Mouse (Mus musculus): ENCODE measurements around the gene Olfr116. TPM values are rescaled to one million over a fixed set of nuclear protein-coding genes. Genes with fewer than 3 reads are reported as not detected.

Gene Olfr116
- polyA plus RNA-seq (2015; fragmentation: Nextera tagmentation; extraction: Ambion mirVana), result not detected in 2 replicates

DNA sequence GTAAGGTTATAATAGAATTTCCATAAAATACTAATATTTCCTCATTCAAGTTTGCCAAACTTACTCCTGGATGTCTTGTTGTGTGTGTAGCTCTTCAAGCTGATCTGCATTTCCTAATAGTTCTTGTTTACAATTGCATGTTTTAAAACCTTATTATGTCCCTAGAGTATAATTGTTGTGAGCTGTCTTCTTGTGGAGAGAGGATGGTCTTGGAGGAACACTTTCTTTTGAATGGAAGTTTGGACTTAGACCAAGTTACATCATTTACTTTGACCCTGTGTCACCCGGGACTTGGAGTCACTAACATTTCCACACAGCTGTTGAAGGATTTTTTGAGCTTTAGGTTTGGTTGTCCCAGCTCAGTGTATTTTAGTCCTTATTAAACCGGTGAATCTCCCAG, at the start of gene Olfr116, which contains the start of gene Olfr115:
Gene Olfr116 (minus strand): TSS at position 191 of the 400 bp plus-strand sequence.
Gene Olfr115 (minus strand): TSS at position 101 of the 400 bp plus-strand sequence.
- Histone ChIP-seq H3K36me3 (ENCODE audit: control insufficient read depth, insufficient read depth) (no peaks in the 10 kb centered on the region), H3K9ac (replicated peaks; ENCODE audit: low read depth, low read length) (no peak within 1 kb of the TSS), H3K4me3 (replicated peaks; ENCODE audit: low read length) (no peak within 1 kb of the TSS), H3K4me1 (replicated peaks; ENCODE audit: control insufficient read depth, insufficient read depth, low read length) (no peaks in the 10 kb centered on the region), H3K9me3 (ENCODE audit: control insufficient read depth, low read length) (no peaks in the 10 kb centered on the region), H3K27me3 (replicated peaks; ENCODE audit: control insufficient read depth, insufficient read depth, low read length) (no peaks in the 10 kb centered on the region), H3K4me2 (ENCODE audit: low read length) (no peak within 1 kb of the TSS), H3K27ac (ENCODE audit: low read length) (no peak within 1 kb of the TSS)
- WGBS, result 83% methylated on average over 2 of the region's 2 CpGs
- ATAC-seq, result no peak

DNA sequence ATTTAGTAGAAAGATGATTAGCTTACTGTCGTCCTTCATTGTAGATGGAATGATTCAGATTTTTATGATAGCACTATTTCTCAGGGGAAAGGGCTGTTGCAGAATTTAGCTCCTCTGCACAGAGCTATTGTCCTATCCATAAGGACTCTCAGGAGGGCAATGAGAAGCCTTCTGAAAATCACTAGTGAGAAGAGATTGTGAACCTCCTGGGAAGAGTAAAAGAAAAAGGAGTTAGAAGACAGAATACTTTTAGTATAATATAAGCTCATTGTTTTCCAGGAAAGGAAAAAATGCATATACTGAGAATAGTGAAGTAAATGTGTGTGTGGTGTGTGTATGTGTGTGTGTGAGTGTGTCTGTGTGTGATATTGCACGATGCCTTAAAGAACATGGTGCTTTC, 39.7 kb upstream of the Olfr116 start, which contains the start of gene Olfr118:
Gene Olfr118 (plus strand): TSS at position 301 of the 400 bp plus-strand sequence.
- Histone ChIP-seq H3K4me3 (replicated peaks; ENCODE audit: low read length) (no peak within 1 kb of the TSS), H3K36me3 (ENCODE audit: control insufficient read depth, insufficient read depth) (no peaks in the 10 kb centered on the region), H3K27ac (ENCODE audit: low read length) (no peak within 1 kb of the TSS), H3K4me1 (replicated peaks; ENCODE audit: control insufficient read depth, insufficient read depth, low read length) (no peaks in the 10 kb centered on the region), H3K27me3 (replicated peaks; ENCODE audit: control insufficient read depth, insufficient read depth, low read length) (no peaks in the 10 kb centered on the region), H3K9me3 (ENCODE audit: control insufficient read depth, low read length) (no peaks in the 10 kb centered on the region), H3K9ac (replicated peaks; ENCODE audit: low read depth, low read length) (no peak within 1 kb of the TSS), H3K4me2 (ENCODE audit: low read length) (no peak within 1 kb of the TSS)
- 71% methylated on average over 2 of the region's 2 CpGs for WGBS
- ATAC-seq, result no peak

DNA sequence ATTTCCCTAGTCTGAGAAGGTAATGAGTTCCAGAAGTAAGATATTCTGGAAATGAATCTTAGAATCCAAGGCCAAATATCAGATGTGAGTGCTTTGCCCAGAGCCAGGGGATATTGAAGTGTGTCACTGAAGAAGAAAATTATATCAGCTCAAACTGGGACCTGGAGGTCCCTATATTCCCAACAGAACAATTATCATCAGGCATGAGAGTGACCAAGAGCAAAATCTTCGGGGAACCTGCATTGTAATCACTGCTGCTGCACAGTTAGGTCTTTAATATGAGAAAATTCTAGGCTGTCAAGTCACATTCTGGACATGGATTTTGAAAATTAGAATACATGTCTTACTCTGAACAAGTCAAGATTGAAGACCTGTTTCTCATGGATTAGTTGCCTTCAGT, 36.7 kb upstream of the Olfr116 start, which contains the start of gene Olfr117:
Gene Olfr117 (minus strand): TSS at position 101 of the 400 bp plus-strand sequence.
- H3K4me3 ChIP-seq (replicated peaks; ENCODE audit: low read length), result no peak within 1 kb of the TSS
- no peaks in the 10 kb centered on the region for H3K27me3 ChIP-seq (replicated peaks; ENCODE audit: control insufficient read depth, insufficient read depth, low read length)
- ATAC-seq, result no peak
- H3K4me2 ChIP-seq (ENCODE audit: low read length), result no peak within 1 kb of the TSS
- no peaks in the 10 kb centered on the region for H3K4me1 ChIP-seq (replicated peaks; ENCODE audit: control insufficient read depth, insufficient read depth, low read length)
- 52% methylated on average over 1 of the region's 1 CpGs for WGBS
- no peaks in the 10 kb centered on the region for H3K36me3 ChIP-seq (ENCODE audit: control insufficient read depth, insufficient read depth)
- no peak within 1 kb of the TSS for H3K9ac ChIP-seq (replicated peaks; ENCODE audit: low read depth, low read length)
- no peaks in the 10 kb centered on the region for H3K9me3 ChIP-seq (ENCODE audit: control insufficient read depth, low read length)
- no peak within 1 kb of the TSS for H3K27ac ChIP-seq (ENCODE audit: low read length)

DNA sequence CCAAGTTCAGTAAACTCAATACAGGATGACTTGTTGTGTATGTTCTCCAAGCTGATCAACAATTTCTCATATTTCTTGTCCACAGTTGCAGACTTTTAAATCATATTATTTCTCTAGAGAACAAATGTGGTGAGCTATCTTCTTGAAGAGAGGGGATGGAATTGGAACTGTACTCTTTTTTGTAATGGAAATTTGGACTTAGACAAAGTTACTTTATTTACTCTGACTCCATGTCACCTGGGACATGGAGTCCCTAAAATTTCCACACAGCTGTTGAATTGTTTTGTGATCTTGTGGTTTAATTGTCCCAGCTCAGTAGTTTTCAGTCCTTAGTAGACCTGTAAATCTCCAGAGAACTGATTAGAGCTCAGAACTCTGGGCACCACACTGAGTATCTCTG, 34.4 kb downstream of the Olfr116 start, which contains the start of gene Olfr114:
Gene Olfr114 (minus strand): TSS at position 101 of the 400 bp plus-strand sequence.
- no peaks in the 10 kb centered on the region for H3K4me1 ChIP-seq (replicated peaks; ENCODE audit: control insufficient read depth, insufficient read depth, low read length)
- no peak within 1 kb of the TSS for H3K9ac ChIP-seq (replicated peaks; ENCODE audit: low read depth, low read length)
- H3K27me3 ChIP-seq (replicated peaks; ENCODE audit: control insufficient read depth, insufficient read depth, low read length), result no peaks in the 10 kb centered on the region
- no peak within 1 kb of the TSS for H3K27ac ChIP-seq (ENCODE audit: low read length)
- H3K4me3 ChIP-seq (replicated peaks; ENCODE audit: low read length), result no peak within 1 kb of the TSS
- no peak within 1 kb of the TSS for H3K4me2 ChIP-seq (ENCODE audit: low read length)
- no peaks in the 10 kb centered on the region for H3K9me3 ChIP-seq (ENCODE audit: control insufficient read depth, low read length)
- no peaks in the 10 kb centered on the region for H3K36me3 ChIP-seq (ENCODE audit: control insufficient read depth, insufficient read depth)
- no peak for ATAC-seq

DNA sequence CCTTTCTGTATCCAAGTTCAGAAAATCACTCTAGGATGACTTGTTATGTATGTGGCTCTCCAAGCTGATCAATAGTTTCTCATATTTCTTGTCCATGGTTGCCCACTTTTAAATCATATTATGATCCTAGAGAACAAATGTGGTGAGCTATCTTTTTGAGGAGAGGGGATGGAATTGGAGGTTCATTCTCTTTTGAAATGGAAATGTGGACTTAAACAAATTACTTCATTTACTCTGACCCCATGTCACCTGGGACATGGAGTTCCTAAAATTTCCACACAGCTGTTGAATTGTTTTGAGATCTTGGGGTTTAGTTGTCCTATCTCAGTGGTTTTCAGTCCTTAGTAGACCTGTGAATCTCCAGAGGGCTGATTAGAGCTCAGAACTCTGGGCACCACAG, 49.4 kb downstream of the Olfr116 start, which contains the start of gene Olfr113:
Gene Olfr113 (minus strand): TSS at position 101 of the 400 bp plus-strand sequence.
- no peaks in the 10 kb centered on the region for H3K4me1 ChIP-seq (replicated peaks; ENCODE audit: control insufficient read depth, insufficient read depth, low read length)
- no peaks in the 10 kb centered on the region for H3K36me3 ChIP-seq (ENCODE audit: control insufficient read depth, insufficient read depth)
- H3K9ac ChIP-seq (replicated peaks; ENCODE audit: low read depth, low read length), result no peak within 1 kb of the TSS
- no peak for ATAC-seq
- H3K27me3 ChIP-seq (replicated peaks; ENCODE audit: control insufficient read depth, insufficient read depth, low read length), result no peaks in the 10 kb centered on the region
- no peak within 1 kb of the TSS for H3K4me2 ChIP-seq (ENCODE audit: low read length)
- no peak within 1 kb of the TSS for H3K4me3 ChIP-seq (replicated peaks; ENCODE audit: low read length)
- H3K9me3 ChIP-seq (ENCODE audit: control insufficient read depth, low read length), result no peaks in the 10 kb centered on the region
- H3K27ac ChIP-seq (ENCODE audit: low read length), result no peak within 1 kb of the TSS

Other genes with a start within 250 kb of the Olfr116 start
- not detected in 2 replicates for gene Olfr105-ps, start 248.2 kb downstream of the Olfr116 start, polyA plus RNA-seq (2015; fragmentation: Nextera tagmentation; extraction: Ambion mirVana)
- not detected in 2 replicates for gene Olfr106-ps, start 236.8 kb downstream of the Olfr116 start, polyA plus RNA-seq (2015; fragmentation: Nextera tagmentation; extraction: Ambion mirVana)
- not detected in 2 replicates for gene Olfr107, start 228.0 kb downstream of the Olfr116 start, polyA plus RNA-seq (2015; fragmentation: Nextera tagmentation; extraction: Ambion mirVana)
- not detected in 2 replicates for gene Olfr108, start 181.7 kb downstream of the Olfr116 start, polyA plus RNA-seq (2015; fragmentation: Nextera tagmentation; extraction: Ambion mirVana)
- gene Olfr109, start 168.3 kb downstream of the Olfr116 start, polyA plus RNA-seq (2015; fragmentation: Nextera tagmentation; extraction: Ambion mirVana), result not detected in 2 replicates
- gene H2-M2, start 143.6 kb downstream of the Olfr116 start, polyA plus RNA-seq (2015; fragmentation: Nextera tagmentation; extraction: Ambion mirVana), result not detected in 2 replicates
- gene Olfr110, start 134.7 kb downstream of the Olfr116 start, polyA plus RNA-seq (2015; fragmentation: Nextera tagmentation; extraction: Ambion mirVana), result not detected in 2 replicates
- gene Olfr111, start 119.2 kb downstream of the Olfr116 start, polyA plus RNA-seq (2015; fragmentation: Nextera tagmentation; extraction: Ambion mirVana), result not detected in 2 replicates
- not detected in 2 replicates for gene Olfr112, start 57.7 kb downstream of the Olfr116 start, polyA plus RNA-seq (2015; fragmentation: Nextera tagmentation; extraction: Ambion mirVana)
- gene Olfr113, start 49.5 kb downstream of the Olfr116 start, polyA plus RNA-seq (2015; fragmentation: Nextera tagmentation; extraction: Ambion mirVana), result not detected in 2 replicates
- not detected in 2 replicates for gene Olfr114, start 34.5 kb downstream of the Olfr116 start, polyA plus RNA-seq (2015; fragmentation: Nextera tagmentation; extraction: Ambion mirVana)
- gene Olfr115, start 90 bp downstream of the Olfr116 start, polyA plus RNA-seq (2015; fragmentation: Nextera tagmentation; extraction: Ambion mirVana), result not detected in 2 replicates
- gene Olfr117, start 36.6 kb upstream of the Olfr116 start, polyA plus RNA-seq (2015; fragmentation: Nextera tagmentation; extraction: Ambion mirVana), result not detected in 2 replicates
- gene Olfr118, start 39.8 kb upstream of the Olfr116 start, polyA plus RNA-seq (2015; fragmentation: Nextera tagmentation; extraction: Ambion mirVana), result not detected in 2 replicates
- not detected in 2 replicates for gene Olfr119, start 69.4 kb upstream of the Olfr116 start, polyA plus RNA-seq (2015; fragmentation: Nextera tagmentation; extraction: Ambion mirVana)
- not detected in 2 replicates for gene Olfr120, start 94.6 kb upstream of the Olfr116 start, polyA plus RNA-seq (2015; fragmentation: Nextera tagmentation; extraction: Ambion mirVana)
- not detected in 2 replicates for gene Olfr121, start 121.7 kb upstream of the Olfr116 start, polyA plus RNA-seq (2015; fragmentation: Nextera tagmentation; extraction: Ambion mirVana)
- not detected in 2 replicates for gene Olfr122, start 141.4 kb upstream of the Olfr116 start, polyA plus RNA-seq (2015; fragmentation: Nextera tagmentation; extraction: Ambion mirVana)
- gene Olfr123, start 166.3 kb upstream of the Olfr116 start, polyA plus RNA-seq (2015; fragmentation: Nextera tagmentation; extraction: Ambion mirVana), result not detected in 2 replicates
- gene Olfr124, start 172.7 kb upstream of the Olfr116 start, polyA plus RNA-seq (2015; fragmentation: Nextera tagmentation; extraction: Ambion mirVana), result not detected in 2 replicates
- 0.06 TPM in 1 of 2 replicates, not detected in the other for gene Olfr125, start 205.8 kb upstream of the Olfr116 start, polyA plus RNA-seq (2015; fragmentation: Nextera tagmentation; extraction: Ambion mirVana)
- gene Olfr126, start 220.3 kb upstream of the Olfr116 start, polyA plus RNA-seq (2015; fragmentation: Nextera tagmentation; extraction: Ambion mirVana), result not detected in 2 replicates

Measured in forebrain, embryonic 16.5 days (tissue).